Mouse (Mus musculus): ENCODE data around the gene Tekt2.
A peak's percentile ranks its signal among the peaks of the same experiment; 100 is the strongest.

Gene Tekt2

DNA sequence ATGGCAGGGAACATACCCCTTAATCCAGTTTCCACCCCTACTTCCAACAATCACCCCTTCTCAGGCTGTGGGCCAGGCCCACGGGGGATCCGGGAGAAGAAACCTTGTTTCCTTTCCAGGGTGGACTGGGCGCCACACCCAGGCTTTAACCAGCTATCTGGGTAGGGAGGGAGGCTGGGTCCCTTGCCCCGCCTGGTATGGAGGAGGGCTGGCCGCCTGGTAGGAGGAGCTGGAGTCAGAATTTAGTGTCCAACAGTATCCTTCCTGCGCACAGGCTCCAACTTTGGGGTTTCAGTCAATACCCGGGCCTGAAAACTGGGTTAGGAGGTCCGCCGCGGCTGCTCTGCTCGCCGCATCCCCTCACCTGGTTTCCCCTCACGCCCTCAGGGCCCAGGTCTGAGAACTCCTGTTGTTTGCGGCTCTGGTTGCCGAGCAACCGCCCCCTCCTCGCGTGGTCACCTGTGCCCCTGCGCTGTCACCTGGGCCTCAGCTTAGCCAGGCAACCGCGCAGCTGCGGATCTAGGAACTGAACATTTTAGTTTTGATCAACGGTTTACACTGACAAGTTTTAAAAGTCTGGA, at the start of gene Tekt2:
TSS of gene Tekt2 (minus strand) at position 408 of the 581 bp plus-strand sequence.
- DNase-seq (ENCODE audit: low read depth), result no peak

DNA sequence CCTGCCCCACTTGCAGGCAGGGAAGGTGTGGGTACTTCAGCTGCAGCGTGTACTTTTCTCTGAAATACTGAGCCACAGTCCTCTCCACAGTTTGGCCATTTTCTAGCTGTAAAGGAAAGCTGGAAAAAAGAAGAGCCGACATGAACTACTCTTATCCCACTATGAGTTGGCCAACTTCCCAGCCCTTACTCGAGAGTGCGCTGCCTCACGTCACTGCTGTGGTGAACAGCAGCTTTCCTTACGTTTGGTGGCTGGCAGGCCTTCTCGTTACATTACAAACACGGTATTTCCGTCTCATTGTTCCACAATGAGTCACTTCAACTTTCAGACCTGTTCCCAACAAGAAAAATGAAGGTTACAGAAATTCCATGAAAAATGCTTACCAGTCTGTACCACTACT, 46.0 kb upstream of the Tekt2 start:
- no peak for DNase-seq (ENCODE audit: low read depth)

DNA sequence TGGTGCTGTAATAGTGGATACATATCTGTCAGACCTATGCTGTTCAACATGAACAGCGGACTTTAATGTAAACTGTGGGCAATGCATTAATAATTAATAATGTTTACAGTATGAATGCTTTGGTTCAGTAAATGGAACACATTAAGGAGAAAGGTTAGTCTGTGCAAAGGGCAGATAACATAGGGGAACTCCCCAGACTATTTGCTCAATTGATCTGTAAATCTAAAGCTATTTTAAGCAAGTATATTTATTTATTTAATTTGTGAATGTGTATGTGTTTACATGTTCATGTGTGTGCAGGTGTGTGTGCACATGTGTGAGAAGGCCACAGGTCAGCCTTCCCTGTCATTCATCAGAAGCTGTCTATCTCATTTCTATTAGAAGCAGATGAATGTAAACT, 34.6 kb upstream of the Tekt2 start:
- DNase-seq (ENCODE audit: low read depth), result no peak

DNA sequence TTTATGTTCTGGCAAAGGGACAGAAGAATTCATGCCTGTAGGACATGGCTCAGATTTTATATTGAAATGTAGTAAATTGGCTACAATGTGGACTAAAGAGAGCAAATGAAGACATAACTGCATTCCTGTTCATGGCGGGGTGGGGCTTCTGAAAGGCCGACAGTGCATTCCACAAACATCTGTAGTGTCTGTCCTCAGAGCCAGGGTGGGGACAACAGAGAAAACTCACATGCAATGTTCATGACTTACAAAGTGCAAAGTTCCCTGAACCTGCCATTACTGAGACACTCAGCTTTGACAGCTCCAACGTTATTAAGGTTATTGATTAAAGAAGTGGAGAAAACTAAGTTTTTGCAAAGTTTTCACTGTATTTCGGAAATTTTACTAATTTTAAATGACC, 18.0 kb upstream of the Tekt2 start:
- DNase-seq (ENCODE audit: low read depth), result no peak

DNA sequence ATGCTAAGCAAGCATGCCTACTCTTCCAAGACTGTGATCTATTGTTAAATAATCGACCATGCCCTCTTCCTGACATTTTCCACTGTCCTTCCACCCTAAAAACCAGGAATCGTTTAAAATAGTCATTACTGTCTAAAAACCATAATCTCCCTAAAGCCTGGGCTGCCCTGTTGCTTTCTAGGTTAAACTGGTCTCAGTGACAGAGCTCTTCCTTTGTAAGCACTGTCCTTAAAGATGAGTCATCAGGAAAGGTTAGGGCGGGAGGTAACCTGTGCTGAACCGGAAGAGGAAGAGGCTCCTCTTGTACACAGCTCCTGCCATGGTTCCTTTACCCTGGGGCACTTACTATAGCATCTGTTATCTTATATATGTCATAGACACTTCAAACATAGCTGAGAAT, 14.0 kb upstream of the Tekt2 start:
- no peak for DNase-seq (ENCODE audit: low read depth)

DNA sequence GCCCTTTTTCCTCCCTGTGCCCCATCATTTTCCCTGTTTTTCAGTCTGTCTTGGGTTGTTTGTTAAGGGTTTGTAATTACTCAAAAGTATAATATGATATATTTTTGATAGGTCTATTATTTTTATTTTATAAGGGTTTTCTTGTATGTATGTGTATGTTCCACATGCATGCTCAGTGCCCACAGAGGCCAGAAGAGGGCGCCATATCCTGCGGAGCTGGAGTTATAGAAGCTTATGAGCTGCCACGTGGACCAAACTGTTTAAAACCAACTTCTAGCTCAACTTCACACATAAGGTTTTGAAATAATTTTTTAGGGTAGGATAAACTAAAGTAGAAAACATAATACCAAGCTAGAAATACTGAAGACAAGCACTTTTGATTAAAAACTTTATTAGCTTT, 6.9 kb upstream of the Tekt2 start:
- peak; percentile 26 for DNase-seq (ENCODE audit: low read depth)

DNA sequence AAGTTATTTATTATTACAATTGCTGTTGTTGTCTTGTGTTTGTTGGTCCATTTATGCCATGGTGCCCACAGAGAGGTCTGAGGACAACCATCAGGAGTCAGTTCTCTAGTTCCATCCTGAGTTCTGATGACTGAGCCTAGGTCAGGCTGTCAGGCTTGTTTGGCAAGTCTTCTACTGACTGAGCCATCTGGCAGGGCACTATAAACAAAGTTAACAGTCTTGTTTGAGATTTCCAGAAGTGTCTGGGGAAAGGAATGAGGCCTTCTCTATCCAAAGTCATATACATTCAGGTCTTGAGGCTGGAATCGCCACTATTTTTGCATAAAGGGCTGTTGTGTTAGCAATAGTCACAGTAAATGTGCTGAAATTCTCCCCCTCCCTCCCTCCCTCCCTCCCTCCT, 6.3 kb upstream of the Tekt2 start:
- DNase-seq (ENCODE audit: low read depth), result no peak

DNA sequence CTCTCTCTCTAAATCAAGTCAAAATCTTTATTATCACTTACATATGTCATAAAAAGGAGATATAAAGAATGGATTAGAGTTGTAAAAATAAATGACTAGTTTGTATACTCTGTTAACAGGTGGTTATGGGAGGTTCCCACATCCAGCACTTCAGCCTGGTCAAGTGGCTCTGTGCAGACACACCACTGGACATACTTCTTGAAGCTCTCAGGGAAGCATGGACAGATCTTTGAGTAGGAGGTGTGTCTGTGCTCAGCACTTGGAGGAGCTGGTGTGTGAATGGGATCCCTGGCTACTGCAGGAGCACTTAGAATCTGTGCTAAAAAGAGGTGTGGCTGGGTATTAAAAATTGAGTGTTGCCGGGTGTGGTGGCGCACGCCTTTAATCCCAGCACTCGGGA, 4.8 kb upstream of the Tekt2 start:
- no peak for DNase-seq (ENCODE audit: low read depth)

DNA sequence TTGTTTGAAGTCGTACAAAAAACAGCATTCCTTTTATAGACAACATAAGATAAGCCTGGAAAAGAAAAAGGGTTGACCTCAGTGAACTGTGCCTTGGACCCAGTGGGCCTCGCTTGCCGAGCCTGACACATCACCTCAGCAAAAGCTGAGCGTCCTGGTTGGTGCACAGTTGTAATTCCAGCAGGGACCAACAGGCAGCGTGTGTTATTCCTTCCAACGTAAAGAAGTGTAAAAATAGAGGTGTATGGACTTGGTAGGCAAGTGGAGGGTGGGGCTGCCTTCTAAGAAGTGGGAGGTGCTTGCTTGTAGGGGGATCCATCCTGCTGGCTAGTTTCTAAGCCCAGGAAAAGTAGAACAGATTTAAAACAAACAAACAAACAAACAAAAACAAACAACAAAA, 548 bp upstream of the Tekt2 start:
- DNase-seq (ENCODE audit: low read depth), result no peak

DNA sequence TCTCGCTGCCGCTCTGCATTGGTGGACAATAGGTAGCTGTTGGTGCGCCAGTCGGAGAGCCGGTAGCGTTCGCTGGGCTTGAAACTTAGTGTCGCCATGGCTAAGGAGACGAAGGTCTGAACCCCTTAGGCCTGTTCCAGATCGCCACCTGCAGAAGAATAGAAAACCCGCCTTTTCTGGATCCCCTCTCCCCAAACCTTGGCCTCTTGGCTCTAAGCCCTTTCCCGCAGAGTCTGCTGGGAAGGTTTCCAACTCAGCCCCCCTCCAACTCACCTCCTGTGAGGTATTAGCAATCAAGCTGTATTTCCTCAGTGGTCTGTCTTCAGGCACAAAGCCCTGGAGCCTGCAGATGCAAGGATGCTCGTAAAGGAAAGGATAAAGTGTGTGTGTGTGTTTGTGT, 627 bp downstream of the Tekt2 start:
- no peak for DNase-seq (ENCODE audit: low read depth)

DNA sequence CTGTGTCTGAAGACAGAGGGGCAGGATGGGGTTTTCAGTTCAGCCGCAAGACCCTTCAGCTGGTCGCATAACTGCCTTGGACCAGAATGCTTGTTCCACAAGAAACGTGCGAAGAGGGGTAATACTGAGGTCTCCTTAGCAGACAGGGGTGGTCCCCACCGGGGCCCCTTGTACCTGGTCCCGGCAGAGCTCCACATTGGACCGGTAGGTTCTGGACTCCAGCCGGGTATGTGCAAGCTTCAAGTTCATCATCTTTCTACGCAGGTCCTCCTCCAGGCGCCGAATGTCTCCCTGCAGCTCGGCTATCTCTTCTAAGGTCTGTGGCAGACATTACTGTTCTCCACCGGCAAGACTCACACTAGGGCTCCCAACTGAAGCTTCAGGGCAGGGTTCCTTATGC, 2.8 kb downstream of the Tekt2 start:
- no peak for DNase-seq (ENCODE audit: low read depth)

DNA sequence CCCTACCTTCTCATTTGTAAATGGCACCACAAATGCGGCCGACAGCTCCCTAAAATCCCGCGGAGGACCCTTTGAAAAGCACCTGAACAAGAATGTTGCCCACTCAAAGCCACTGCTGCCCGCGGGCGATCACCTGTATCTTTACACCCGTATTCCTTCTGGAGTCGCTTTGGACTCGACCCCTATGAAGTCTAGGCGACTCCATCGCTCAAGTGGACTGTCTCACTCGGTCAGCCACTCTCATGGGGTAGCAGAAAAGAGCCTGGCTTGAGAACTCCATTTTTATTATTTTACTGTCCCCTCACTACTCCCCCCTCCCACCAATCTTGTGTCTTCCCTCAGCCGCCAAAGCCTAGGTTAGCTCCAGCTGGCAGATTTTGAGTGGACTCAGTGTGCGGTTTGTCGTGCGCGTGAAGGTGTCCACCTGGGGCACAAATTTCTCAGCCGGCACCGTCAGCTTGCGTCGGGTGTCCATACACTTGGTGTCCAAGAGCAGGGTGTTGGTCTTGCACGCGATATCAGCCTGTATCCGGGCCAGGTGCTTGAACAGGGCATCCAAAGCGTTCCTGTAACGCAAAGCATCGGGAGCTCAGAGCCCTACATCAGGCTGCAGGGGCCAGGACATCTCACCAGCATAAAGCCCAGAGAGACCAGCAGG, 3.5 kb downstream of the Tekt2 start:
- peak; percentile 23 for DNase-seq (ENCODE audit: low read depth)

DNA sequence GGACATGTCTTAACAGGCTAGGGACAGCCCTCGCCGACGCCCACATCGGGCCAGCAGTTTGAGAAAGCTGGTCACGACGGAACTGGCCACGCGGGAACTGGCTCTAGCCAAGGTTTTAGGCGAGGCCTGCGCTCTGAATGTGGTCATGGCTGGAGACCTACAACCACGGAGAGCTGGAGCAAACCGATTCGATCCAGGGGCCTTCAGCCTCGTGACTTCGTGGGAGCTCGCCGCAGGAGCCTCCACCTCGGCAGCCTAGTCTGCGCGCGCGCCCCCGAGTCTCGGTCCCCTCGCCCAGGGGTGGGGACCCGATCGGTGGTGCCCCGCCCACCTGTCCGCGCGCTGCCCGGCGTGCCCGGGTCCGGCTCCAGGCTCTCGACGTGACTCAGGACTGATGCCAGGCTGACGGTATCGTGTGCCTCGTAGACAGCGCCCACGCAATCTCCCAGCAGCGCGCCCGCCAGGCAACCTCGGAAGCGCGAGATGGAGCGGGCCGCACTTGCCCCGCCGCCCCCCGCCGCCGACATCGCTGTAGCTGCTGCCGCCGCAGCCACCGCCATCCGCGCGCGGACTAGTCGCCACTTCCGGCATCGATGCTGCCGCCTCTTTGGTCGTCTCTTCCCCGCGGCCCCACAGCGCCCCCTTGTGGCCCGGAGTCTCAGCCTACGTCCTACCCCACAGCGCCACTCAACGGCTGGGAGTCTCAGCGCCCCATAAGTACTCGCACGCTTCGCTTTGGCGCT, 4.2 kb downstream of the Tekt2 start, which contains the start of gene Adprhl2:
TSS of gene Adprhl2 (minus strand) at position 593 of the 743 bp plus-strand sequence.
- peak; percentile 99 for DNase-seq (ENCODE audit: low read depth)

DNA sequence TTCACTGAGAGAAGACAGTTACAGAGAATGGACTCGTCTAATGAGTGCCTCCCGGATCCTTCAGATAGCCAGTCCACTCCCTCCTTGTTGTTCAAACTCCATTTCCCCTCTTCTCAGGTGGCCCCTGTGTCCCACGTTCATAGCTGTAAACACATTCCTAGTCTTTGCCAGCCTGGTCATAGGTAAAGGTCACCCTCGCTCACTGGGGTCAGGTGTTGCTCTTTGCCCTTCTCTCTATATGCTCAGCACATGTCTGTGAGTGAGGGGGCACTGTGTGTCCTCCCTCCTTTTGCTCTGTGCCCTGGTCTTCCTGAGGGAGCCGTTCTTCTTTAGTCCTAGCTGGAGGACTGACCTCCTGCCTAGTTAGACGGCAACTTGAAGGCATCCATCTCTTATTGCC, 5.7 kb downstream of the Tekt2 start:
- DNase-seq (ENCODE audit: low read depth), result no peak

DNA sequence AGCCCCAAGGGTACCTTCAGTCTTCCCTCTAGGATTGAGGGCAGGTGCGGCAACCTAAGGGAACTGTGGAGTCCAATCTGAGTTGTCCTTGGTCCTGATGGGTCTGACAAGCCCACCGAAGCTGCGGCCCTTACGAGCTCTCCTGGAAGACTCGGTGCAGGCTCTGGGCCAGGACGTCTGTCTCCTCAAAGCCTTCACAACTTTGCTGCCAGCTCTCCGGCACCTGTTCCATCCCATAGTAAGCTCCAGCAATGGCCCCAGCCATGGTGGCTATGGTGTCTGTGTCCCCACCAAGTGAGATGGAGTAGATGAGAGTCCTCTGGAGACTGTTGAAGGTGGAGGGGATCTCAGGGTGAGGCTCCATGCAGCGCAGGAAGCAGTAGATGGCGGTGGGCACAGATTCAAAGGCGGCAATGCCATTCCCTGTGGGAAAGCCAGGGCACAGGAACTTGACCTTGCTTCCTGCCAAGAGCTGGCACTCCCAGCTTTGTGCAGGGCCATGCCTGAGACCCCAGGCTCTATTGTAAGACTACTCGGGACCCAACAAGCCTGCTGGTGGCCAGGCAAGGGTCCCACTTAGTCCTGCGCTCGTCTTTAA, 8.9 kb downstream of the Tekt2 start:
- DNase-seq (ENCODE audit: low read depth), result no peak

DNA sequence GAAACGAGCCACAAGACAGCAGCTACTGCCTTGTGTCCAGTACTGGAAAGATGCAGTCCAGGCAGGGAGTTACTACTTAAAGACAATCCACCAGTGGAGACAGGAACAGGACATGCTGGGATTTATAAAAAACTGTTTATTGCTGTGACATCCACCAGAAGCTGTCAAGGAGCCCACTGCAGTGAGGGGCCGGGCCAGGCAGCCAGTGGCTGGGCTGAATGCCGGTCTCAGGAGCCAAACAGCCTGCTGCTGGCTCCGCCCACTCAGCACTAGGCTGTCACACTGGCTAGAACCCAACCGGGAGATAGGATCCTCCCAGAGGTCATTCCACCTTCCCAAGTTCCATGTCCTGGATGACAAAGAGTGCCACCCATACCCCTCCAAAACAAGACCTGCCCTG, 9.6 kb downstream of the Tekt2 start:
- no peak for DNase-seq (ENCODE audit: low read depth)

DNA sequence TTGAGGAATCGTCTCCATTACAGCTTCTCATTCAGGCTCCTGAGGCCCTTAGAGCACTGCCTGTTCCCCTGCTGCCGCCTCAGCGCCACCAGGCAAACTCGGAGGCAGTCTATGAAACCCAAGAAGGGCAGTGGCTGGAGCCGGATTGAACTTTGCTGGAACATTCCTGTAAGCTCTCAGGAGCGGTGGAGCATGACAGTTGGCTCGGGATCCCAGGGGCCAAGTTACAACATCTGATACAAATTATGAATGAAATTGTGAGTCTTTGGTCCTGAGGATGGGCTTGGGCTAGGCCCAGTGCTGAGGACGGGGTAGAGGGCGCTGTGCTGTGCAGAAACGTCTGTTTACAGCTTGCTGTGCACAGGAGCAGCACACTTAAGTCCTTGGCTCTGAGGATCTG, 11.1 kb downstream of the Tekt2 start:
- DNase-seq (ENCODE audit: low read depth), result no peak

DNA sequence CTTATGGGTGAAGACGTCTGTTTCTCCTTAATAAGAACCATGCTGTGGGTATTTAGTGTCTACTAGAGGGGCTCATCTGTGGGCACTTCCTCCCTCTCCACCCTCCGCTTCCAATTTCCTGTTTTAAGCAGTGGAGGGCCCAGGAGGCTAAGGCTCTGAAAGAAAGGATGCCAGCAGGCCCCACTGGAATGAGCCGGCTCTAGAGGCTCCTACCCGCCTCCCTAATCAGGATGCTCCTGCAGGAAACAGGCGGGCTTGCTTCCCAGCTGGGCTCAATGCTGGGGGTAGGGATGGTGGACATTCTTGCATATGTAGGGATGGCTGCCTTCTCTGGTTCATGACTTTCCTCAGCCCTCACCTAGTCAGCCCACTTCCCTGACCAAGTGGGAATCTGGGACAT, 12.3 kb downstream of the Tekt2 start:
- no peak for DNase-seq (ENCODE audit: low read depth)

DNA sequence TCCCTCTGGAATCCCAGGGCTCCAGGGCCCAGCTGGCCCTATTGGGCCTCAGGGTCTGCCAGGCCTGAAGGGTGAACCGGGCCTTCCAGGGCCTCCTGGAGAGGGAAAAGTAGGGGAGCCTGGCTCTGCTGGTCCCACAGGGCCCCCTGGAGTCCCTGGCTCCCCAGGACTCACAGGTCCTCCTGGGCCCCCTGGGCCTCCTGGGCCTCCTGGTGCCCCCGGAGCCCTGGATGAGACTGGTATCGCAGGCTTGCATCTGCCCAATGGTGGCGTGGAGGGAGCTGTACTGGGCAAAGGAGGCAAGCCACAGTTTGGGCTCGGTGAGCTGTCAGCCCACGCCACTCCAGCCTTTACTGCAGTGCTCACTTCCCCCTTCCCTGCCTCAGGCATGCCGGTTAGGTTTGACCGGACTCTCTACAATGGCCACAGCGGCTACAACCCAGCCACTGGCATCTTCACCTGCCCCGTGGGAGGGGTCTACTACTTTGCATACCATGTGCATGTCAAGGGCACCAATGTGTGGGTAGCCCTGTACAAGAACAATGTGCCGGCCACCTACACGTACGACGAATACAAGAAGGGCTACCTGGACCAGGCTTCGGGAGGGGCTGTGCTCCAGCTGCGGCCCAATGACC, 13.8 kb downstream of the Tekt2 start:
- DNase-seq (ENCODE audit: low read depth), result no peak

DNA sequence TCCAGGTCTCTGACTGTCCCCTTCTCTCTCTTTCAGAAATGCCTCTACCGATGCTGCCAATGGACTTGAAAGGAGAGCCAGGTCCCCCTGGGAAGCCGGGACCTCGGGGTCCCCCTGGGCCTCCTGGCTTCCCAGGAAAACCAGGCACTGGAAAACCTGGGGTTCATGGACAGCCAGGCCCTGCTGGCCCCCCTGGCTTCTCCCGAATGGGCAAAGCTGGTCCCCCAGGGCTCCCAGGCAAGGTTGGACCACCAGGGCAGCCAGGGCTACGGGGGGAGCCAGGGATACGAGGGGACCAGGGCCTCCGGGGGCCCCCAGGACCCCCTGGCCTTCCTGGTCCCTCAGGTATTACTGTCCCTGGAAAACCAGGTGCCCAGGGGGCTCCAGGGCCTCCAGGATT, 15.1 kb downstream of the Tekt2 start:
- DNase-seq (ENCODE audit: low read depth), result no peak

DNA sequence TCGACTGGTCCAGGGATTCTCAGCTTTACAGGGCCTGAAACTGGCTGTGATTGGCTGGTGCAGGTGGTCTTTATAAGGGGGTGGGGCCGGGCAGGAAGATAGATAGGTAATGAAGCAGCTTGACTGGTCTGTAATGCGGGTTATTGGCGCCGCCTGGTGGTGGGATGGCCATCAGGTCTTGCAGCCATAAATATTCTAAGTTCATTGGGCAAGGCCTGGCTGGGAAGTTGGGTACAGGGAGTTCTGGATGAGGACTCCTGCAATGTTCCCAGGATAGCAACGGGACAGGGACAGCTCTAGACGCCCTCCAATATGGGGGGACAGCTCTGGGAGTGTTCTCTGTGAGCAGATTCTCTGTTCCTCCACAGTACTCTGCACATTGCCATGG, 15.6 kb downstream of the Tekt2 start:
- DNase-seq (ENCODE audit: low read depth), result peak; percentile 85

DNA sequence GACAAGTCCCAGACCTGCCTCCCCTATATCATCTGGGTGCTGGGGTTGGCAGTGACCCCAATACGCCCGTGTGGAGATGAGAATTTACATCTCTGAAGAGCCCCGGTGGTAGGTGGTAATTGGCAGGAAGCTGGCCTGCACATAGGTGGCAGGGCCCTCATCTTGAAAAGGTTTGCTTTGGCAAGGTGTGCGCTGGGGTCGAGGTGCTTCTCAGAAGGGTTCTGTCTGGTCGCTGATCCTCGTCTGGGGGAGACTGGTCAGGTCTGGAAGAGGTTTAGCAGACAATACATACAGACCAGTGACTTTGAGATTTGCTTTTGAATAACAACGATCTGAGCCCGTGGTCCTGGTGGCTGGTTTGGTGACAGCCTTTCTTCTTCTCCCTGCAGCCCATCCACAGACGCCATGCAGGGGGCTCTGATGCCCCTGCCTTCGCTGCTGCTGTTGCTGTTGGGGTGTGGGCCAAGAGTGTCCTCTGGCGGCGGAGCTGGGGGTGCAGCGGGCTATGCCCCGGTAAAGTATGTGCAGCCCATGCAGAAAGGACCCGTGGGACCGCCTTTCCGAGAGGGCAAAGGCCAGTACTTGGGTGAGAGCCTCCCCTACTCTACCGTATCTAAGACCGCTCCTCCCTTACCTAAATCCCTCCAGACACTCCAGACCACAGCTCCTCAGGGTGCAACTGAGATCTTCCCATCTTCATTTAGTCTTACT, 16.1 kb downstream of the Tekt2 start:
- DNase-seq (ENCODE audit: low read depth), result no peak

Measured in naive thymus-derived CD4-positive, alpha-beta T cell, adult 2 months (primary cell).